In genomic region chr9:63603849-63604248, GRCm38 (mm10) we compare ENCODE assay signal across 1 mouse cellular context.
TF ChIP-seq lines count a peak whose summit lies in the region.

No protein-coding gene starts in this region.

TF ChIP-seq in MEL, 35 proteins besides CTCF, POLR2A, EP300 and RAD21 (continued from another document):
- TF ChIP-seq MXI1 (IDR thresholded peaks at IDR 0.05; ENCODE audit: low read depth, low read length) (peak; percentile 61; the same call in 1 of the 2 replicates), JUND (IDR thresholded peaks at IDR 0.05; ENCODE audit: low read depth, low read length) (no peak), USF1 (IDR thresholded peaks at IDR 0.05; ENCODE audit: low read depth, low read length) (no peak), SMC3 (IDR thresholded peaks at IDR 0.05; ENCODE audit: low read depth, low read length) (no peak), CHD1 (IDR thresholded peaks at IDR 0.05; ENCODE audit: low read depth, low read length) (0 out of 2 replicates have a peak, but pooled peaks have one; percentile 56), NELFE (IDR thresholded peaks at IDR 0.05; ENCODE audit: low read depth, low read length) (0 out of 2 replicates have a peak, but pooled peaks have one; percentile 16), NRF1 (IDR thresholded peaks at IDR 0.05; ENCODE audit: insufficient read depth, low read depth, low read length, poor library complexity, severe bottlenecking) (no peak), ZMIZ1 (IDR thresholded peaks at IDR 0.05; ENCODE audit: low read depth, low read length) (no peak), ETS1 (IDR thresholded peaks at IDR 0.05; ENCODE audit: low read depth, low read length) (no peak), MAZ (IDR thresholded peaks at IDR 0.05; ENCODE audit: low read depth, low read length) (no peak), TCF12 (IDR thresholded peaks at IDR 0.05; ENCODE audit: low read depth, low read length) (0 out of 2 replicates have a peak, but pooled peaks have one; percentile 2), ELF1 (IDR thresholded peaks at IDR 0.05; ENCODE audit: low read depth, low read length) (no peak), RCOR1 (IDR thresholded peaks at IDR 0.05; ENCODE audit: low read depth, low read length) (no peak), MYC (IDR thresholded peaks at IDR 0.05; ENCODE audit: low read depth, low read length) (0 out of 2 replicates have a peak, but pooled peaks have one; percentile 42), MAFK (IDR thresholded peaks at IDR 0.05; ENCODE audit: borderline replicate concordance, low read depth, low read length) (no peak), POLR2AphosphoS5 (IDR thresholded peaks at IDR 0.05; ENCODE audit: borderline replicate concordance, low read depth, low read length) (no peak), MAX (IDR thresholded peaks at IDR 0.05; ENCODE audit: low read length) (peak; percentile 50), ZNF384 (IDR thresholded peaks at IDR 0.05; ENCODE audit: low read depth, low read length) (no peak), GABPA (IDR thresholded peaks at IDR 0.05; ENCODE audit: low read depth, low read length) (no peak), TBP (IDR thresholded peaks at IDR 0.05; ENCODE audit: low read depth, low read length) (no peak), HCFC1 (IDR thresholded peaks at IDR 0.05; ENCODE audit: low read depth, low read length) (0 out of 2 replicates have a peak, but pooled peaks have one; percentile 19), GATA1 (IDR thresholded peaks at IDR 0.05; ENCODE audit: low read depth, low read length) (no peak), BHLHE40 (IDR thresholded peaks at IDR 0.05; ENCODE audit: borderline replicate concordance, low read depth, low read length) (no peak; the same call in 1 of the 2 replicates), TAL1 (IDR thresholded peaks at IDR 0.05; ENCODE audit: low read length) (no peak), MYB (IDR thresholded peaks at IDR 0.05; ENCODE audit: low read depth, low read length) (no peak), POLR2AphosphoS2 (IDR thresholded peaks at IDR 0.05; ENCODE audit: low read length) (no peak), E2F4 (IDR thresholded peaks at IDR 0.05; ENCODE audit: borderline replicate concordance, low read depth, low read length) (no peak)
TF ChIP-seq in MEL: peak in this region for 8.
